Mouse (Mus musculus): ENCODE measurements around the gene Mllt3. TPM values are rescaled to one million over a fixed set of nuclear protein-coding genes. Genes with fewer than 3 reads are reported as not detected.

Gene Mllt3
- polyA plus RNA-seq, 1 experiment from 2014 or later, result 17.5 TPM

- Histone ChIP-seq H3K9ac (ENCODE audit: low read depth, low read length) (no peak overlapping the region), H3K9me3 (ENCODE audit: control insufficient read depth) (no peaks in the 10 kb centered on the region), H3K4me1 (replicated peaks; ENCODE audit: control insufficient read depth, insufficient read depth, low read length) (no peaks in the 10 kb centered on the region), H3K27me3 (replicated peaks; ENCODE audit: control insufficient read depth, insufficient read depth, low read length) (no peaks in the 10 kb centered on the region), H3K27ac (ENCODE audit: low read depth, low read length) (no peak overlapping the region), H3K4me3 (ENCODE audit: low read depth, low read length) (no peak overlapping the region), H3K4me2 (replicated peaks; ENCODE audit: low read depth) (no peak overlapping the region), H3K36me3 (ENCODE audit: control insufficient read depth, insufficient read depth) (peaks cover 13% of the 10 kb centered on the region; the same call in 1 of the 2 replicates)
- TF ChIP-seq CTCF (IDR thresholded peaks at IDR 0.05; ENCODE audit: low read depth), result peak; percentile 81
- no peak for ATAC-seq
- 70% methylated on average over 8 of the region's 8 CpGs for WGBS
These were observed 244.5 kb downstream of the Mllt3 start for GRCm38 (mm10) chr4:87788691-87789090.

GRCm38 (mm10) chr4:87785132-87786074, 247.8 kb downstream of the Mllt3 start:
- H3K36me3 ChIP-seq (ENCODE audit: control insufficient read depth, insufficient read depth), result 0 out of 2 replicates have a peak, but pooled peaks cover 7% of the 10 kb centered on the region
- WGBS, result 27% methylated on average over 12 of the region's 12 CpGs
- H3K9ac ChIP-seq (ENCODE audit: low read depth, low read length), result no peak overlapping the region
- no peaks in the 10 kb centered on the region for H3K4me1 ChIP-seq (replicated peaks; ENCODE audit: control insufficient read depth, insufficient read depth, low read length)
- no peak overlapping the region for H3K4me2 ChIP-seq (replicated peaks; ENCODE audit: low read depth)
- peak; percentile 33; the same call in 1 of the 2 replicates for ATAC-seq
- peak; percentile 86 for TF ChIP-seq CTCF (IDR thresholded peaks at IDR 0.05; ENCODE audit: low read depth)
- no peak overlapping the region for H3K4me3 ChIP-seq (ENCODE audit: low read depth, low read length)
- no peak overlapping the region for H3K27ac ChIP-seq (ENCODE audit: low read depth, low read length)
- H3K27me3 ChIP-seq (replicated peaks; ENCODE audit: control insufficient read depth, insufficient read depth, low read length), result no peaks in the 10 kb centered on the region
- H3K9me3 ChIP-seq (ENCODE audit: control insufficient read depth), result no peaks in the 10 kb centered on the region

GRCm38 (mm10) chr4:87783809-87784208, 249.4 kb downstream of the Mllt3 start:
- WGBS, result 90% methylated on average over 2 of the region's 2 CpGs
- 0 out of 2 replicates have a peak, but pooled peaks cover 3% of the 10 kb centered on the region for H3K36me3 ChIP-seq (ENCODE audit: control insufficient read depth, insufficient read depth)
- H3K9me3 ChIP-seq (ENCODE audit: control insufficient read depth), result no peaks in the 10 kb centered on the region
- H3K27ac ChIP-seq (ENCODE audit: low read depth, low read length), result no peak overlapping the region
- ATAC-seq, result no peak
- H3K27me3 ChIP-seq (replicated peaks; ENCODE audit: control insufficient read depth, insufficient read depth, low read length), result no peaks in the 10 kb centered on the region
- H3K4me2 ChIP-seq (replicated peaks; ENCODE audit: low read depth), result no peak overlapping the region
- no peaks in the 10 kb centered on the region for H3K4me1 ChIP-seq (replicated peaks; ENCODE audit: control insufficient read depth, insufficient read depth, low read length)
- no peak overlapping the region for H3K9ac ChIP-seq (ENCODE audit: low read depth, low read length)
- H3K4me3 ChIP-seq (ENCODE audit: low read depth, low read length), result no peak overlapping the region
- TF ChIP-seq CTCF (IDR thresholded peaks at IDR 0.05; ENCODE audit: low read depth), result no peak

GRCm38 (mm10) chr4:87781971-87782370, 251.2 kb downstream of the Mllt3 start:
- no peak overlapping the region for H3K27ac ChIP-seq (ENCODE audit: low read depth, low read length)
- H3K4me2 ChIP-seq (replicated peaks; ENCODE audit: low read depth), result no peak overlapping the region
- H3K9ac ChIP-seq (ENCODE audit: low read depth, low read length), result no peak overlapping the region
- no peaks in the 10 kb centered on the region for H3K4me1 ChIP-seq (replicated peaks; ENCODE audit: control insufficient read depth, insufficient read depth, low read length)
- TF ChIP-seq CTCF (IDR thresholded peaks at IDR 0.05; ENCODE audit: low read depth), result no peak
- H3K36me3 ChIP-seq (ENCODE audit: control insufficient read depth, insufficient read depth), result 0 out of 2 replicates have a peak, but pooled peaks cover 3% of the 10 kb centered on the region
- no peak for ATAC-seq
- H3K27me3 ChIP-seq (replicated peaks; ENCODE audit: control insufficient read depth, insufficient read depth, low read length), result no peaks in the 10 kb centered on the region
- H3K9me3 ChIP-seq (ENCODE audit: control insufficient read depth), result no peaks in the 10 kb centered on the region
- no peak overlapping the region for H3K4me3 ChIP-seq (ENCODE audit: low read depth, low read length)
- 89% methylated on average over 5 of the region's 5 CpGs for WGBS

- Histone ChIP-seq H3K9me3 (ENCODE audit: control insufficient read depth) (no peaks in the 10 kb centered on the region), H3K27ac (ENCODE audit: low read depth, low read length) (no peak overlapping the region), H3K27me3 (replicated peaks; ENCODE audit: control insufficient read depth, insufficient read depth, low read length) (no peaks in the 10 kb centered on the region), H3K4me3 (ENCODE audit: low read depth, low read length) (no peak overlapping the region), H3K9ac (ENCODE audit: low read depth, low read length) (no peak overlapping the region), H3K36me3 (ENCODE audit: control insufficient read depth, insufficient read depth) (peaks cover 11% of the 10 kb centered on the region; the same call in 1 of the 2 replicates), H3K4me1 (replicated peaks; ENCODE audit: control insufficient read depth, insufficient read depth, low read length) (no peaks in the 10 kb centered on the region), H3K4me2 (replicated peaks; ENCODE audit: low read depth) (no peak overlapping the region)
- 83% methylated on average over 2 of the region's 2 CpGs for WGBS
- TF ChIP-seq CTCF (IDR thresholded peaks at IDR 0.05; ENCODE audit: low read depth), result no peak
- ATAC-seq, result no peak
These were observed 257.4 kb downstream of the Mllt3 start for GRCm38 (mm10) chr4:87775721-87776120.

- no peak overlapping the region for H3K9ac ChIP-seq (ENCODE audit: low read depth, low read length)
- ATAC-seq, result no peak
- H3K36me3 ChIP-seq (ENCODE audit: control insufficient read depth, insufficient read depth), result peaks cover 11% of the 10 kb centered on the region; the same call in 1 of the 2 replicates
- H3K27me3 ChIP-seq (replicated peaks; ENCODE audit: control insufficient read depth, insufficient read depth, low read length), result no peaks in the 10 kb centered on the region
- no peak overlapping the region for H3K4me2 ChIP-seq (replicated peaks; ENCODE audit: low read depth)
- TF ChIP-seq CTCF (IDR thresholded peaks at IDR 0.05; ENCODE audit: low read depth), result no peak; the same call in 1 of the 2 replicates
- no peak overlapping the region for H3K27ac ChIP-seq (ENCODE audit: low read depth, low read length)
- H3K4me1 ChIP-seq (replicated peaks; ENCODE audit: control insufficient read depth, insufficient read depth, low read length), result no peaks in the 10 kb centered on the region
- H3K4me3 ChIP-seq (ENCODE audit: low read depth, low read length), result no peak overlapping the region
- 80% methylated on average over 4 of the region's 4 CpGs for whole genome bisulfite sequencing
- no peaks in the 10 kb centered on the region for H3K9me3 ChIP-seq (ENCODE audit: control insufficient read depth)
These were observed 258.6 kb downstream of the Mllt3 start for GRCm38 (mm10) chr4:87774515-87774914.

Data from intestine, postnatal 0 days (tissue).